Mouse (Mus musculus) forebrain, embryonic 12.5 days (tissue): ENCODE results near the gene Unc119. TPM values are rescaled to one million over a fixed set of nuclear protein-coding genes. Genes with fewer than 3 reads are reported as not detected.
A peak's percentile ranks its signal among the peaks of the same experiment; 100 is the strongest.

Source experiments
- ATAC-seq: fragments of 200-750 bp; cut with Nextera tagmentation; 2 replicates; pipeline ENCODE4 v1.8.0; 2017; ENCODE audit warnings: moderate TSS enrichment; ENCODE audit not compliant: low FRiP score
- H3K27ac ChIP-seq: fragments of 300-500 bp; sonication (generic); 2 replicates; pipeline ENCODE4 v1.5.1; 2016; ENCODE audit warnings: mild to moderate bottlenecking
- H3K27me3 ChIP-seq: fragments of 300-500 bp; sonication (generic); 2 replicates; pipeline ENCODE4 v1.6.1; 2016; ENCODE audit warnings: mild to moderate bottlenecking
- H3K36me3 ChIP-seq: fragments of 300-500 bp; sonication (generic); replicated peaks from 2 replicates; pipeline ENCODE4 v1.6.1; 2016; ENCODE audit warnings: mild to moderate bottlenecking
- H3K4me1 ChIP-seq: fragments of 300-500 bp; sonication (generic); 2 replicates; pipeline ENCODE4 v1.6.1; 2016
- H3K4me2 ChIP-seq: fragments of 300-500 bp; sonication (generic); 2 replicates; pipeline ENCODE4 v1.6.1; 2016; ENCODE audit warnings: mild to moderate bottlenecking, moderate library complexity
- H3K4me3 ChIP-seq: fragments of 300-500 bp; sonication (generic); replicated peaks from 2 replicates; pipeline ENCODE4 v1.5.1; 2016; ENCODE audit warnings: mild to moderate bottlenecking
- H3K9ac ChIP-seq: fragments of 300-500 bp; sonication (generic); 2 replicates; pipeline ENCODE4 v1.6.1; 2016; ENCODE audit warnings: mild to moderate bottlenecking
- H3K9me3 ChIP-seq: fragments of 300-500 bp; sonication (generic); 2 replicates; pipeline ENCODE4 v1.6.1; 2016
- WGBS: fragments of 180-500 bp; shearing (Covaris S2); methylation state at CpG from one replicate; pipeline ENCODE4 v1.1.7; 2016; 5-methylcytosine and 5-hydroxymethylcytosine counted together
- polyA plus RNA-seq: library from polyadenylated mRNA; unstranded; fragments of >200 nt; fragmentation: Nextera tagmentation; extraction: Ambion mirVana; gene quantifications from 2 replicates; pipeline ENCODE4 v1.2.1, GENCODE M21; 2016

The Unc119 gene
- polyA plus RNA-seq, 1 experiment from 2014 or later: 75.6 TPM

- Histone ChIP-seq H3K27me3 (no peaks in the 10 kb centered on the region), H3K9me3 (no peaks in the 10 kb centered on the region), H3K4me2 (no peak overlapping the region), H3K27ac (no peak overlapping the region), H3K4me3 (no peak overlapping the region), H3K9ac (no peak overlapping the region), H3K4me1 (peaks cover 25% of the 10 kb centered on the region), H3K36me3 (peaks cover 36% of the 10 kb centered on the region)
- ATAC-seq: no peak
- 91% methylated on average over 12 of the region's 12 CpGs for WGBS
These were observed 18.3 kb upstream of the Unc119 start for GRCm38 (mm10) chr11:78324965-78325364.

- ATAC-seq: no peak
- Histone ChIP-seq H3K27ac (no peak overlapping the region), H3K4me1 (peaks cover 22% of the 10 kb centered on the region), H3K27me3 (no peaks in the 10 kb centered on the region), H3K4me3 (no peak overlapping the region), H3K9me3 (no peaks in the 10 kb centered on the region), H3K4me2 (no peak overlapping the region), H3K9ac (no peak overlapping the region), H3K36me3 (peaks cover 14% of the 10 kb centered on the region)
- 97% methylated on average over 4 of the region's 4 CpGs for WGBS
These were observed 16.1 kb upstream of the Unc119 start for GRCm38 (mm10) chr11:78327215-78327614.

- H3K4me3 ChIP-seq: peak within 1 kb of the TSS; percentile 87
- H3K27ac ChIP-seq: no peak within 1 kb of the TSS
- peak within 1 kb of the TSS; percentile 86 for H3K9ac ChIP-seq
- 14% methylated on average over 37 of the region's 37 CpGs for WGBS
- peak; percentile 97 for ATAC-seq
- H3K9me3 ChIP-seq: no peaks in the 10 kb centered on the region
- H3K27me3 ChIP-seq: no peaks in the 10 kb centered on the region
- H3K36me3 ChIP-seq: peaks cover 13% of the 10 kb centered on the region
- peak within 1 kb of the TSS; percentile 95 for H3K4me2 ChIP-seq
- peaks cover 16% of the 10 kb centered on the region for H3K4me1 ChIP-seq
These were observed 15.4 kb upstream of the Unc119 start, which contains the start of gene Pigs for GRCm38 (mm10) chr11:78327634-78328511. TSS of gene Pigs (plus strand) at chr11:78328415.

- Histone ChIP-seq H3K4me1 (peaks cover 12% of the 10 kb centered on the region), H3K4me2 (peak overlapping the region; percentile 95), H3K9ac (peak overlapping the region; percentile 86), H3K36me3 (peaks cover 20% of the 10 kb centered on the region), H3K4me3 (peak overlapping the region; percentile 87), H3K27me3 (no peaks in the 10 kb centered on the region), H3K27ac (no peak overlapping the region), H3K9me3 (no peaks in the 10 kb centered on the region)
- WGBS: under 1% methylated on average over 41 of the region's 41 CpGs
- ATAC-seq: peak; percentile 70
These were observed 14.7 kb upstream of the Unc119 start for GRCm38 (mm10) chr11:78328512-78329056.

- Histone ChIP-seq H3K4me2 (no peak overlapping the region), H3K27ac (no peak overlapping the region), H3K27me3 (no peaks in the 10 kb centered on the region), H3K4me1 (peaks cover 12% of the 10 kb centered on the region), H3K4me3 (no peak overlapping the region), H3K36me3 (peaks cover 46% of the 10 kb centered on the region), H3K9ac (no peak overlapping the region), H3K9me3 (no peaks in the 10 kb centered on the region)
- WGBS: 96% methylated on average over 12 of the region's 12 CpGs
- no peak for ATAC-seq
These were observed 10.6 kb upstream of the Unc119 start for GRCm38 (mm10) chr11:78332676-78333075.

GRCm38 (mm10) chr11:78333992-78334391 lies 9.3 kb upstream of the Unc119 start:
- no peak overlapping the region for H3K9ac ChIP-seq
- H3K27ac ChIP-seq: no peak overlapping the region
- no peaks in the 10 kb centered on the region for H3K9me3 ChIP-seq
- no peaks in the 10 kb centered on the region for H3K27me3 ChIP-seq
- H3K36me3 ChIP-seq: peaks cover 55% of the 10 kb centered on the region
- ATAC-seq: no peak
- H3K4me3 ChIP-seq: no peak overlapping the region
- 93% methylated on average over 5 of the region's 5 CpGs for WGBS
- no peak overlapping the region for H3K4me2 ChIP-seq
- peaks cover 8% of the 10 kb centered on the region for H3K4me1 ChIP-seq

GRCm38 (mm10) chr11:78337040-78337439 lies 6.2 kb upstream of the Unc119 start:
- H3K9me3 ChIP-seq: no peaks in the 10 kb centered on the region

GRCm38 (mm10) chr11:78341702-78342101 lies 1.6 kb upstream of the Unc119 start:
- 86% methylated on average over 12 of the region's 12 CpGs for WGBS
- no peaks in the 10 kb centered on the region for H3K9me3 ChIP-seq
- H3K27me3 ChIP-seq: no peaks in the 10 kb centered on the region
- H3K4me1 ChIP-seq: peaks cover 33% of the 10 kb centered on the region
- no peak overlapping the region for H3K4me2 ChIP-seq
- no peak overlapping the region for H3K27ac ChIP-seq
- H3K4me3 ChIP-seq: no peak overlapping the region
- no peak for ATAC-seq
- H3K36me3 ChIP-seq: peaks cover 44% of the 10 kb centered on the region
- H3K9ac ChIP-seq: no peak overlapping the region

More at GRCm38 (mm10) chr11:78337040-78337439, 6.2 kb upstream of the Unc119 start:
- WGBS: 97% methylated on average over 8 of the region's 8 CpGs
- ATAC-seq: no peak
- peaks cover 80% of the 10 kb centered on the region for H3K36me3 ChIP-seq
- H3K4me3 ChIP-seq: no peak overlapping the region
- no peaks in the 10 kb centered on the region for H3K27me3 ChIP-seq
- H3K27ac ChIP-seq: no peak overlapping the region
- H3K4me2 ChIP-seq: no peak overlapping the region
- no peaks in the 10 kb centered on the region for H3K4me1 ChIP-seq
- H3K9ac ChIP-seq: no peak overlapping the region

- H3K4me2 ChIP-seq: peak overlapping the region; percentile 76
- 86% methylated on average over 6 of the region's 6 CpGs for WGBS
- H3K36me3 ChIP-seq: peaks cover 33% of the 10 kb centered on the region
- peaks cover 40% of the 10 kb centered on the region for H3K4me1 ChIP-seq
- H3K4me3 ChIP-seq: peak overlapping the region; percentile 88
- H3K9ac ChIP-seq: peak overlapping the region; percentile 96
- peak overlapping the region; percentile 89 for H3K27ac ChIP-seq
- H3K9me3 ChIP-seq: no peaks in the 10 kb centered on the region
- no peak for ATAC-seq
- H3K27me3 ChIP-seq: no peaks in the 10 kb centered on the region
These were observed 1.1 kb downstream of the Unc119 start for GRCm38 (mm10) chr11:78344328-78344889.

GRCm38 (mm10) chr11:78344890-78345715 lies 1.8 kb downstream of the Unc119 start:
- 66% methylated on average over 8 of the region's 8 CpGs for WGBS
- H3K4me1 ChIP-seq: peaks cover 41% of the 10 kb centered on the region
- H3K4me3 ChIP-seq: peak overlapping the region; percentile 8; the same call in 1 of the 2 replicates
- peak overlapping the region; percentile 61; the same call in 1 of the 2 replicates for H3K27ac ChIP-seq
- peak overlapping the region; percentile 27 for H3K4me2 ChIP-seq
- no peak for ATAC-seq
- H3K9me3 ChIP-seq: no peaks in the 10 kb centered on the region
- H3K27me3 ChIP-seq: no peaks in the 10 kb centered on the region
- peaks cover 26% of the 10 kb centered on the region for H3K36me3 ChIP-seq
- H3K9ac ChIP-seq: 0 out of 2 replicates have a peak overlapping the region, but pooled peaks have one; percentile 40

- peak overlapping the region; percentile 16; the same call in 1 of the 2 replicates for H3K27ac ChIP-seq
- H3K27me3 ChIP-seq: no peaks in the 10 kb centered on the region
- no peak overlapping the region for H3K4me3 ChIP-seq
- H3K9me3 ChIP-seq: no peaks in the 10 kb centered on the region
- no peak overlapping the region for H3K4me2 ChIP-seq
- 0 out of 2 replicates have a peak overlapping the region, but pooled peaks have one; percentile 40 for H3K9ac ChIP-seq
- H3K4me1 ChIP-seq: peaks cover 41% of the 10 kb centered on the region
- 82% methylated on average over 7 of the region's 7 CpGs for WGBS
- ATAC-seq: no peak
- peaks cover 20% of the 10 kb centered on the region for H3K36me3 ChIP-seq
These were observed 2.5 kb downstream of the Unc119 start for GRCm38 (mm10) chr11:78345801-78346200.
